Mouse (Mus musculus) cerebellum, postnatal 4 days (tissue): ENCODE measurements at regions not wholly inside any gene's neighbourhood (a gene's known extent, or its start where the extent isn't known, plus 50 kb on each side); places are given as distances from the start of the nearest gene placed in this dataset.

Source experiments
- DNase-seq, 2 experiments: peaks; one replicate each; pipeline ENCODE4 v3.0.0; 2022; ENCODE audit warnings: low spot score in 2 of 2, mixed read lengths in 1 of 2

DNA sequence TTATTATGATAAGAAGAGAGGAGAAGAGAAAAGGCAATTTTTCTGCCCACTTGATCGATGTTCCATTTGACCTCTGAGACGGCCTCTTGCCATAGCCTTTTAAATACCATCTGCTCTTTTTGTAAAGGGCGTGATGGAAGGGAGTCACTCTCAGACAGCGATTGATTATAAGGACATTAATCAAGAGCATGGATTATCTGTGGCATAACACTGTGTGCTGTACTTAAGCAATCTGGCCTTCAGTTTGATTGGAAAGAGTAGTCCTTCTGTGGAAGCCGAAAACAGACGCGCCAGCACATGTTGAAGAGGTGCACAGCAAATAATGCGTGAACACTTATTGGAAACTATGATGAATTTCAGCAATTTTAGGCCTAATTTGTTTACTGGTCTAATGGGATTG lies 685.4 kb upstream of the Robo1 start:
- no peak for DNase-seq

DNA sequence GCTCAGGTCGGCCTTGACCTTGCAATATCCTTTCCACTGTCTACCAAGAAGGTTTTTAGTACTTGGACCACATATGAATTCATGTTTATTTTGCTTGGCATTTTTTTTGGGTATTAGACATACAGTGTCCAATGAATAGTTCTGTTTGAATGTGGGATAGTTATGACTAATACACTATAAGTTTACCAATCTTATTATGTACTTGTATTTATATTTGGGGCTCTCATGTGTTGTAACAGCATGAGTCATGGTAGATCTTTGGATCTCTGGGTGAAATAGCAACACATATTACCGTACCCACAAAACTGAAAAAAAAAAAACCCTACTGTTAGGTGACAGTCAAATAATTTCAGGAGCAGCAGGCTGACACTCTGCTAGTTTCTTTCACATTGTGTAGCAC lies 667.7 kb upstream of the Robo1 start:
- no peak for DNase-seq

- DNase-seq, result peak in 1 of 2 experiments; percentile 1
Measured at GRCm38 (mm10) chr16:71643223-71643622, 664.9 kb upstream of the Robo1 start.

DNA sequence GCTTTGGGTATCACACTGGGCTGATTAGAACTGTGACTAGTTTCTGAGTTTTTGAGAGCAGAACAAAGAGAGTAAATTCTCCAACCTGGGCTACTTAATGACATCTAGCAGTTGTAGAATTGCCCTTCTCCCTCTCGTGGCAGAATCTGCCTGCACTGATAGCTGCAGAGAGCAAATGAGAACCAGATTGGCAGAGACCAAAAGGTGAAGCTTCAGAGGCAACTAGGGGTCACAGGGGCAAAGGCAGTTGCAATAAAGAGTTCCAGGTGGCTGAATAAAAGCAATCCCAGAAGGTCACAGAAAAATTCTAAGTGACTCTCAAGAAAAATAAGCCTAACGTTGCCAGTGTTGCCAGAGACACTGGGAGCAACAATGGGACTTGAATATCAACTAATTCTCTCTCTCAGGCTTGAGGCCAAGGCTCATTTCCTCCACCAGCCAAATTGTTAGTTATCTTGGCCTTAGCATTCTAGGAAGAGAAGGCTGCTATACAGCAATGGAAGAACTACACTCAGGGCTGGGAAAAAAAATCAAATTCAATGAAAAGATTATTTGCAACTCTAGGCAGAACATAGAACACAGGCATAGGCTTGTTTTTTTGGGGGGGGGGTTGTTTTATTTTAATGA lies 629.9 kb upstream of the Robo1 start:
- DNase-seq, result no peak

- no peak for DNase-seq
Measured at GRCm38 (mm10) chr16:71693464-71693863, 614.6 kb upstream of the Robo1 start.

DNA sequence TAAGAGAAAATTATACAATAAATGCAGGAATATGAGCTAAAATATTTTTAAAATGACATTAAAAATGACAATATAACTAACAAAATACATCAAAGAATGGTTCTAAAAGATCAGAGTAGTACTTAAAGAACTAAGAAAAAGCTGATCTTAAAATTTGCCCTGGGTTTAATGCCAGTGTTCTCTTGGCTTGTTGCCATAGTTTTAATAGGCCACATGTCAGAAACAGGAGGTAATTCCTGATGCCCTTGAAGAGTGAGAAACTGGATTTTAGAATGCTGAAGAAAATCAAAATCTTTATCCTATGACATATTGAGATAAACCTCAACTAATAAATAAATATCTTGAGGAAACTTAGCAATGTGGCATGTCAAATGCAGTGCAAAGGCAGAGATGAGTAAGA lies 602.3 kb upstream of the Robo1 start:
- no peak for DNase-seq

DNA sequence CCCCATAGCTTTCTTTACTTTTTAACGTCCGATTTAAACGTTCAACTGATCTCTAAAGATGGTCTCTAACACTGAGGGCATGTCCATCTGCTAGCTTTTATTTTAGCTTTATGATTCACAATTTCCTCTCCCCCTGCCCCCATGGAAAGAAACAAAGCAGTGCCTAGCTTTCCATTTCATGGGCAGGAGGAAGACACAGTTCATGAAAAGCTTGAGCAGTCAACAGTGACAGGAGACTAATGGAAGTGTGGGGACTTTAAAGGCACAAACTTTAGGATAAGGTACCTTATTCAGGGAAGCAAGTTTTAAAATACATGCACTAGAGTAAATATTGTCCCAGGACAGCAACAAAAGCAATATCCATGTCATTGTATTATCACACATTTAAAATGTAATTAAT lies 598.4 kb upstream of the Robo1 start:
- no peak for DNase-seq

GRCm38 (mm10) chr16:71711879-71712278 lies 596.2 kb upstream of the Robo1 start:
- no peak for DNase-seq

- DNase-seq, result no peak
Measured at GRCm38 (mm10) chr16:71717207-71717606, 590.9 kb upstream of the Robo1 start.

DNA sequence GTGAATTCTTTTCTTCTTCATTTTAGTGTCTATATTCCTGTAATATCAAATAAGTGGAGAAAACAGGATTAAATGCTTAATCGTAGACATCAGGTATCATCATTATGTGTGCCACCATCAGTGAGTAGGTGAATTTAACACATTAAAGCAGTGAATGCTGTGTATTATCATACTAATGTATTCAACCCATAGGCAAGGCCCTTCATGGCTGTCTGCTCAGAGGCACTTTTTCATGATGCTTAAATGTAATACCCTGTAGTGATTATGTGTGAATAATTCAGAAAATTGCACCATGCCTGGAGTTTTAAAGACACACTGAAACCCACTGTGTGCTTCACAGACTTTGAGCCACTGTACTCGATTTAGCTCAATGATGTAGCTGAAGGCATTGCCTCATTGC lies 583.2 kb upstream of the Robo1 start:
- DNase-seq, result no peak

GRCm38 (mm10) chr16:71737941-71738340 lies 570.2 kb upstream of the Robo1 start:
- no peak for DNase-seq

DNA sequence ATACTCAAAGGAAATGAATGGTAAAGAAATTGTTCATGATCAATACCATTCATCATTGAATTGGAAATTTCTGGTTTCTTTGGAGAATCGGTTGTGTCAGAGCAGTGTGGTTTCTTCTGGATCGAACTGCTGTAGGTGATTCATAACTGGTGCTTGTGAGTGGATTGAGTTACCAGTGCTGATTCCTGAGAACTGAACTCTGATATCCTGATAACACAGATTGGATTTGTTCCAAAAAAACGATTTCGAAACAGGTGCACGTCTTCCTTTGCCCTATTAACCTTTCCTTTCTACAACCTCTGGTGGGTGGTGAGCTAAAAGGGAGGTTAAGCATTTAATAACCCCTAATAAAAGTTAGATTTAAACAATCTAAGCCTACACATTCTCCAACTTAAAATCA lies 569.0 kb upstream of the Robo1 start:
- no peak for DNase-seq

DNA sequence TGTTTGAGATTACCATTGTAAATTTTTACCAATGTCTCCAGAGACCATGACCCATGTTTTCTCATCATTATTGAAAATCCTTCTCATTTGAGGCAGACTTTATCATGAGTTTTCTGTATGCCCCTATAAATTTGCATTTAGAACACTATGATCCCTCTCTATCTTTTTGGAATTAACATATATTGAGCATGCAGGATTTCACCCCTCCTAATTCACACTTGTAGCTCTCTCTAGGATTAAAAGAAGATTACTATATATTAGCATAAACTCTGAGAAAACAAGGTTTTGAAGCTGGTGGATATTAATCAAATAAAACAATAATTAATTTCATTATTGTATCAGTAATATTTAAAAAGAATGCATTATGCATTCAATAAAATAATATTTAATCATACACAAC lies 527.2 kb upstream of the Robo1 start:
- no peak for DNase-seq

- DNase-seq, result no peak
Measured at GRCm38 (mm10) chr16:71812840-71813239, 495.3 kb upstream of the Robo1 start.

DNA sequence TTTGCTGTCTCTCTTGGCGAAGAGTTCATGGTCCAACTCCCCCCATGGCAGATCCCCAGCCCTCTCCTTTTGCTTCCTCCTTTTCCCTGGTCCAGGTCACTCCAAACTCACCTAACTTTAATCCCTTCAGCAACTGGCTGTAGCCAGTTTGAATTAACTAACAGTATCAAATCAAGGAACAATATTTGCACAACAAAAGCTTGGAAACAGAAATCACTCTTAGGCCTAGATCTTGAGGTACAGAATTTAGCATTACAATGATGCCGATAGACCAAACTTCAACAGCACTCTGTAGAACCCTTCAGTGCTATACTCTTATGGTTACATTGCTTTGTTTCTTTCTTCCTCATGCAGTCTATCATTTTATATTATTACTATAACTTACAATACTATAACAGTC lies 472.8 kb upstream of the Robo1 start:
- DNase-seq, result no peak

- no peak for DNase-seq
Measured at GRCm38 (mm10) chr16:71850097-71850496, 458.0 kb upstream of the Robo1 start.

DNA sequence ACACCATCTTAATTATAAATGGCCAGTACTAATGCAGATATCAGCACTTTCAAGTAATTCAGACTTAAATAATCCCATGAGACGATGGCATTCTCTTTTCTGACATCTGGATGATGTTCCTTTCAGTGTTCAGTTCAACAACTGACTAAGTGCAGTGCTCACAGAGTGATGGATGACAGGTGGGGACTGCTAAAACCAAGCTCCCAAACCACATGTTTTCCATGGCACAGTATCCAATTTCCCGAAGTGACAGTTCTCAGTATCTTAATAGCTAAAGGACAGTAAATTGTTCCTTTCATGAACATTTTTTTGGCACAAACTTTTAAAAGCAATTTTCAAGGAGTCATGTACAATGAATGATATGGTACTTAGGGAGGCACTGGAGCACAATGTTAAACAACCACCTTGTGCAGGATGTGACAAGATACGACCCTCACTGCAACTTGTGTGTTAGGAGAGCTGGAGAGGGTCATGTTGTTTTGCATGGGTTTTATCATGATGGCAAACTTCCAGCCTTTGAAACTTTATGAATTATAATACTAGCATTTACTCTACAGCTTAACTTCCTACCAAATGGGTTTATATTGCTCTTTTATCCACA lies 456.4 kb upstream of the Robo1 start:
- DNase-seq, result no peak

- no peak for DNase-seq
Measured at GRCm38 (mm10) chr16:71857877-71858276, 450.2 kb upstream of the Robo1 start.

DNA sequence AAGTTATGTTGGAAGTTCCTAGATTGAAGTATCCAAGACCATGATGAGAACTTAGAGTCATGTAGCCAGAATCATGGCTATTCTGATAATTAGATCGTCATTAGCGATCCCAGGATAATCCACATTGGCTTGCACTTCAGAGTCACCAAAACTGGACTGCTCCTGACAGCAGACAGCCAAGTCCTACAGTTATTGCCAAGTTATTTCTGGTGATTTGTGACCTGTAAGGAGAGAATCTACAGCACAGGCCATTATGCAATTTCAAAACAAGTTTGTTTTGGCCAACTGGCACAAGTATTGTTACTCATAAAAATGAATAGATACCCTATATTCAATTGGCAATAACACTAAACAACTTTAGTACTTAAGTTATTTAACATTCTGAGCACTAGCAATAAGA lies 447.9 kb upstream of the Robo1 start:
- DNase-seq, result no peak

DNA sequence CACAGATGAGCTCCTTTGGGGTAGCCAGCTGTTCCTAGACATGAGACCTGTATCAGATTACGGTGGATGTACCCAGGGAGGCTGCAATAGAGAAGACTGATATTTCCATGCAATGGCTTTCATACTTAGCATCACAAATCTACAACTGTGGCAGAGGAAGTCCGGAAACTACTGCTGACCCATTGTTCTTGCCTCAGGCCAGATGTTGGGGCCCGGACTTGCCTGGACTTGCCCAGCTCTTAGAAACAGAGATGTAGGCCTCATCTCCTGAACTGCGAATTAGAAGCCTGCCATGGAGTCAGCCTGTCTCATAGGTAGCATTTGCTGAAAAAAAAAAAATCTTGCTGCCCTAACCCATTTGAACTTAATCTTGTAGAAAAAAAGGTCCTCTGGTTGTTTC lies 422.4 kb upstream of the Robo1 start:
- no peak for DNase-seq

GRCm38 (mm10) chr16:71889679-71890078 lies 418.4 kb upstream of the Robo1 start:
- DNase-seq, result no peak

DNA sequence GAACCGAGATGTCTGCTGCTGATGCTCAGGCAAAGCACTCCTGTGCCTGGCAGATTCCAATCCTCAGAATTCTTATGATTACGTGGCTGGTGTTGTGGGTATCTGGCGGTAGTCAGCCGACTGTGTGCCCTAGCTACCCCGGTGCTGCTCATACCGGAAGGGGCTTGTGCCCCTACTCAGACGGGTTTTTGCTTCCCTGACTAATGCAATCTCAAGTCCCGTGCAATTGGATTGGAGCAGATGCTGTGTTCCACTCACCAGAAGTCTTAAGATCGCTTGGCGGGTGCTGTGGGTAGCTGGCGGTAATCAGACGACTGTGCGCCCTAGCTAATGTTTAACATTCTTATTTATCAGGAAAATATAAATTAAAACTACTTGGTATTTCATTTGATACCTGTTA lies 385.0 kb upstream of the Robo1 start:
- no peak for DNase-seq

- DNase-seq, result no peak
Measured at GRCm38 (mm10) chr16:71944165-71944564, 363.9 kb upstream of the Robo1 start.

DNA sequence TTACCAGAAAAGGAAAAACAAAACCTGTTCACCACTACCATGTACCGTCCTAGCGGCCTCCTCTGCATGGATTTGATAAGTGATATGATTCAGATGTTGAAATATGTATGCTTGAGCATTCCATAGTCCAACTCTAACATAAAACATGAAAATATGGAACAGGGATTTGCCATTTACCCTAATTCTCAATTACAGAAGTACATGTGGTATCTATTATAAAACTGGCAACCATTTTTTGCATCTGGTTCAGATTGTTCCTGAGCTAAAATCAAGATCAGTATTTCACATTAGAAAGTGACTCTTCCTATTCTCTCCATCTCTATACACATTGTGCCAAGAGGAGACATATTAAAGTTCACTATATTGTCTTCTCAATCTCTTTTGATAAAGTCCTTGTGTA lies 363.3 kb upstream of the Robo1 start:
- no peak for DNase-seq
